Mouse (Mus musculus): ENCODE data around the gene Kif9.

DNA sequence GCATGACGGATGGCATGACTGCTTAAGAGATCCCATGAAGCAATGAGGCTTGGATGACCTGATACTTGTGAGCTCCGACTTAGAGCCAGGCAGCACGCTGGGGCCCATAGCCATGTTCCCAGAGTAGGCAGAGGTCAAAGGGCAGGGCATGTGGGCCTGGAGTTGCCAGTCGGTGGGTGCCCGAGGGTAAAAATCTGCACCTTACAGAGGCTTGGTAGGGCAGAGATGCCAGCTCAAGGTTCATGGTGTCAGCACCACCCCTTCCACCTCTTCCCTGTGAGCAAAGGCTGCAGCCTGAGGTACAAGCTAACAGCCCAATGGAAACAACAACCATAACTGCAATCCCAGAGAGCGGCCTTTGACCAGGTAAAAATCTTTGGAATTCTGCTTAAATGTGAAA is 11.4 kb upstream of the Kif9 start:
- TF ChIP-seq CTCF (IDR thresholded peaks at IDR 0.05; ENCODE audit: low read depth): no peak
- TF ChIP-seq EP300 (IDR thresholded peaks at IDR 0.05; ENCODE audit: low read depth): no peak

All from liver, embryonic 14.5 days (tissue).